Mouse (Mus musculus) embryonic facial prominence, embryonic 13.5 days (tissue): ENCODE measurements at regions not wholly inside any gene's neighbourhood (a gene's known extent, or its start where the extent isn't known, plus 50 kb on each side); places are given as distances from the start of the nearest gene placed in this dataset.
A peak's percentile ranks its signal among the peaks of the same experiment; 100 is the strongest.
"Not testable (repeated sequence)": the region's sequence is repeated elsewhere in the genome, so short reads cannot be mapped to it uniquely, and the experiment has no call there.

Experiments
- ATAC-seq: fragments of 200-750 bp; cut with Nextera tagmentation; 2 replicates; pipeline ENCODE4 v1.8.0; 2017; ENCODE audit warnings: low read depth; ENCODE audit not compliant: insufficient number of reproducible peaks, insufficient read depth, low FRiP score, low TSS enrichment
- H3K27ac ChIP-seq: fragments of 300-500 bp; sonication (generic); 2 replicates; pipeline ENCODE4 v1.5.1; 2015; ENCODE audit warnings: moderate library complexity, mild to moderate bottlenecking, inconsistent platforms
- H3K27me3 ChIP-seq: fragments of 300-500 bp; sonication (generic); 2 replicates; pipeline ENCODE4 v1.6.1; 2015; ENCODE audit warnings: mild to moderate bottlenecking, inconsistent platforms
- H3K36me3 ChIP-seq: fragments of 300-500 bp; sonication (generic); 2 replicates; pipeline ENCODE4 v1.6.1; 2015; ENCODE audit warnings: mild to moderate bottlenecking, inconsistent platforms
- H3K4me1 ChIP-seq: fragments of 300-500 bp; sonication (generic); 2 replicates; pipeline ENCODE4 v1.6.1; 2015; ENCODE audit warnings: inconsistent platforms
- H3K4me2 ChIP-seq: fragments of 300-500 bp; sonication (generic); 2 replicates; pipeline ENCODE4 v1.6.1; 2015; ENCODE audit warnings: moderate library complexity, mild to moderate bottlenecking, inconsistent platforms
- H3K4me3 ChIP-seq: fragments of 300-500 bp; sonication (generic); 2 replicates; pipeline ENCODE4 v1.5.1; 2015; ENCODE audit warnings: mild to moderate bottlenecking, inconsistent platforms
- H3K9ac ChIP-seq: fragments of 300-500 bp; sonication (generic); 2 replicates; pipeline ENCODE4 v1.6.1; 2015; ENCODE audit warnings: mild to moderate bottlenecking, inconsistent platforms
- H3K9me3 ChIP-seq: fragments of 300-500 bp; sonication (generic); 2 replicates; pipeline ENCODE4 v1.6.1; 2016; ENCODE audit warnings: inconsistent platforms
- WGBS: fragments of 180-500 bp; shearing (Covaris S2); methylation state at CpG from one replicate; pipeline ENCODE4 v1.1.7; 2015; ENCODE audit warnings: mixed read lengths; 5-methylcytosine and 5-hydroxymethylcytosine counted together

DNA sequence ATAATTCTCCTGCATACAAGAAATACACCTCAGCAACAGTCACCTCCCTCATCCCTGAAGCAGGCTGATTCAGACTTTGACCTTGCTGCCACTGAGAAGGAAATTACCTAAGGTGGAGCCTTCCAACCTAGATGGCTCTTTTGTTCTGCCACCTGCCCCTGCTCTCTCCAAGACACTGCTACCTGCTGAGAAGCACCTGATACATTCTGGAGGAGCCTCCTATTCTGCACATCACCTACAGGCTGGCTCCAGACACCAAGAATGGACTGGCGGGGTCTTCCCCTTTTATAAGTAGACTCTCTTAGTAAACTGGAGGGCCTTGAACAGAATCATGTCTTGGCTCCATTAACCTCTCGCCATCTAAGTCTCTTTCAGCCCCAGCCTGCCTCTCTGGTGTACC is 1149.5 kb upstream of the 2610301B20Rik start:
- not testable (repeated sequence) for ATAC-seq, H3K27ac ChIP-seq, H3K4me1 ChIP-seq, H3K9me3 ChIP-seq, H3K27me3 ChIP-seq, H3K9ac ChIP-seq, H3K4me3 ChIP-seq, H3K4me2 ChIP-seq, H3K36me3 ChIP-seq
- WGBS = 83% methylated on average over 2 of the region's 2 CpGs

GRCm38 (mm10) chr4:9737691-9738090 is 1136.6 kb upstream of the 2610301B20Rik start:
- WGBS = 82% methylated on average over 4 of the region's 4 CpGs
- no peaks in the 10 kb centered on the region for H3K27me3 ChIP-seq
- ATAC-seq = no peak

DNA sequence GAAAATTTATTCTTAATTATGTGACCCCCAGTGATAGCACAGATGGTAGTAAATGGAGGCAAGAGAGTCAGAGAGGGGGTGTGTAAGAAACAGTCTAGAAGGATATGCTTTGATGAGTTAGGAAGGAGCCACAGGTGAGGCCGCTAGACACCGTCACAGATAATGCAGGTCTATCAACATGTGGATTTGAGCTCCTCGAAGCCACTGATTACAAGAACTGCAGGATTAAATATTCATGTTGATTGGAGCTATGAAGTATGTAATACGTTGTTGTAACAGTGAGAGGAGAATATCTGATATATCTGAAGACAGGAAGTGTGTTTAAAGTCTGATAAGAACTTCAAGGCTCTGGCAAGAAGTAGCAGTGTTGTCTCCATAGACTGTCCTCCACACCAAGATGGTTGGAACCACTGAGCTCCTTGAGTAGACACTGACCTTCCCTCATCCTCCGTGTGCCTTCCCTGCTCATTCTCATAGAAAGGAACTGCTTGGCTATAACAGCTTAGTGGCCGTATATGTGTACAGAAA is 1126.8 kb upstream of the 2610301B20Rik start:
- WGBS = 85% methylated on average over 6 of the region's 6 CpGs
- Histone ChIP-seq H3K9me3 (no peaks in the 10 kb centered on the region), H3K9ac (no peak overlapping the region), H3K36me3 (no peaks in the 10 kb centered on the region), H3K27me3 (no peaks in the 10 kb centered on the region), H3K4me2 (no peak overlapping the region), H3K4me3 (no peak overlapping the region), H3K4me1 (no peaks in the 10 kb centered on the region), H3K27ac (no peak overlapping the region)
- no peak for ATAC-seq

More at GRCm38 (mm10) chr4:9737691-9738090, 1136.6 kb upstream of the 2610301B20Rik start:
- H3K27ac ChIP-seq = no peak overlapping the region
- no peaks in the 10 kb centered on the region for H3K9me3 ChIP-seq
- H3K4me1 ChIP-seq = no peaks in the 10 kb centered on the region
- no peak overlapping the region for H3K4me2 ChIP-seq
- H3K9ac ChIP-seq = no peak overlapping the region
- H3K36me3 ChIP-seq = no peaks in the 10 kb centered on the region
- no peak overlapping the region for H3K4me3 ChIP-seq

- H3K9me3 ChIP-seq = no peaks in the 10 kb centered on the region
- no peaks in the 10 kb centered on the region for H3K4me1 ChIP-seq
- H3K27me3 ChIP-seq = no peaks in the 10 kb centered on the region
- WGBS = 78% methylated on average over 2 of the region's 2 CpGs
- no peak overlapping the region for H3K27ac ChIP-seq
- H3K4me3 ChIP-seq = no peak overlapping the region
- no peak overlapping the region for H3K4me2 ChIP-seq
- no peak for ATAC-seq
- no peak overlapping the region for H3K9ac ChIP-seq
- no peaks in the 10 kb centered on the region for H3K36me3 ChIP-seq
Measured at GRCm38 (mm10) chr4:9748110-9748509, 1126.2 kb upstream of the 2610301B20Rik start.

- Histone ChIP-seq H3K9me3 (no peaks in the 10 kb centered on the region), H3K9ac (no peak overlapping the region), H3K4me1 (no peaks in the 10 kb centered on the region), H3K27me3 (no peaks in the 10 kb centered on the region), H3K4me3 (no peak overlapping the region), H3K4me2 (no peak overlapping the region), H3K27ac (no peak overlapping the region), H3K36me3 (no peaks in the 10 kb centered on the region)
- ATAC-seq = no peak
- WGBS = 86% methylated on average over 3 of the region's 3 CpGs
Measured at GRCm38 (mm10) chr4:9749877-9750276, 1124.4 kb upstream of the 2610301B20Rik start.

- H3K27me3 ChIP-seq = no peaks in the 10 kb centered on the region
- H3K4me1 ChIP-seq = no peaks in the 10 kb centered on the region
- H3K4me3 ChIP-seq = no peak overlapping the region
- 57% methylated on average over 4 of the region's 4 CpGs for WGBS
- no peak overlapping the region for H3K27ac ChIP-seq
- ATAC-seq = no peak
- no peaks in the 10 kb centered on the region for H3K36me3 ChIP-seq
- H3K9me3 ChIP-seq = no peaks in the 10 kb centered on the region
- H3K9ac ChIP-seq = no peak overlapping the region
- H3K4me2 ChIP-seq = no peak overlapping the region
Measured at GRCm38 (mm10) chr4:9750404-9750803, 1123.9 kb upstream of the 2610301B20Rik start.

GRCm38 (mm10) chr4:9763321-9763720 is 1111.0 kb upstream of the 2610301B20Rik start:
- Histone ChIP-seq H3K9ac (no peak overlapping the region), H3K9me3 (no peaks in the 10 kb centered on the region), H3K27ac (no peak overlapping the region), H3K4me2 (no peak overlapping the region), H3K27me3 (no peaks in the 10 kb centered on the region), H3K36me3 (no peaks in the 10 kb centered on the region), H3K4me3 (no peak overlapping the region), H3K4me1 (no peaks in the 10 kb centered on the region)
- ATAC-seq = no peak
- WGBS = 54% methylated on average over 1 of the region's 1 CpGs

- 53% methylated on average over 9 of the region's 9 CpGs for WGBS
- peak overlapping the region; percentile 84 for H3K4me2 ChIP-seq
- no peak overlapping the region for H3K27ac ChIP-seq
- no peaks in the 10 kb centered on the region for H3K36me3 ChIP-seq
- H3K9me3 ChIP-seq = no peaks in the 10 kb centered on the region
- H3K9ac ChIP-seq = no peak overlapping the region
- no peaks in the 10 kb centered on the region for H3K27me3 ChIP-seq
- H3K4me3 ChIP-seq = peak overlapping the region; percentile 60
- H3K4me1 ChIP-seq = no peaks in the 10 kb centered on the region
- no peak for ATAC-seq
Measured at GRCm38 (mm10) chr4:9769633-9770205, 1104.6 kb upstream of the 2610301B20Rik start.

- H3K4me2 ChIP-seq = peak overlapping the region; percentile 84
- peak overlapping the region; percentile 77 for H3K27ac ChIP-seq
- H3K4me1 ChIP-seq = no peaks in the 10 kb centered on the region
- no peaks in the 10 kb centered on the region for H3K9me3 ChIP-seq
- peak overlapping the region; percentile 82 for H3K9ac ChIP-seq
- no peaks in the 10 kb centered on the region for H3K36me3 ChIP-seq
- no peaks in the 10 kb centered on the region for H3K27me3 ChIP-seq
- peak overlapping the region; percentile 60 for H3K4me3 ChIP-seq
- ATAC-seq = peak; percentile 65
- WGBS = 1% methylated on average over 38 of the region's 38 CpGs
Measured at GRCm38 (mm10) chr4:9770372-9771102, 1103.8 kb upstream of the 2610301B20Rik start.

DNA sequence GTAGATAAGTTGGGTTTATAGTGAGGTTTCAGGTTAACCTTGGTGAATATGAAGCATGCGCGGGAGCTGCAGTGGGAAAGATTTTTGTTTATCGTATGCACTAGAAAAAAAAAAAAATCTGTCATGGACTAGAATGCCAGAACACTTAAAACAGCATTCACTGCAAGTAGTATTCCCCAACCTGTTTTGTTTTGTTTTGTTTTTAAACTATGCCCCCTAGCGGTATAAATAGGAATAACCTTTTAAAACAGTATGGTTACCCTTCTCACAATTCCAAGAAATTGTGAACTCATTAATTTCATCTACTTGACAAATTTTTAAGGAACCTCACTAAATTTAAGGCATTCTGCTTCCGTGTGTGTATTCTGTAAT is 1103.2 kb upstream of the 2610301B20Rik start:
- no peaks in the 10 kb centered on the region for H3K27me3 ChIP-seq
- H3K9me3 ChIP-seq = no peaks in the 10 kb centered on the region
- H3K4me1 ChIP-seq = no peaks in the 10 kb centered on the region
- WGBS = under 1% methylated on average over 5 of the region's 5 CpGs
- H3K27ac ChIP-seq = peak overlapping the region; percentile 77
- H3K36me3 ChIP-seq = no peaks in the 10 kb centered on the region
- no peak for ATAC-seq
- H3K4me3 ChIP-seq = peak overlapping the region; percentile 60
- peak overlapping the region; percentile 84 for H3K4me2 ChIP-seq
- H3K9ac ChIP-seq = peak overlapping the region; percentile 82

GRCm38 (mm10) chr4:9778391-9778790 is 1095.9 kb upstream of the 2610301B20Rik start:
- no peaks in the 10 kb centered on the region for H3K9me3 ChIP-seq
- no peak overlapping the region for H3K4me3 ChIP-seq
- no peaks in the 10 kb centered on the region for H3K27me3 ChIP-seq
- no peak for ATAC-seq
- H3K36me3 ChIP-seq = no peaks in the 10 kb centered on the region
- H3K27ac ChIP-seq = no peak overlapping the region
- no peak overlapping the region for H3K9ac ChIP-seq
- 89% methylated on average over 8 of the region's 8 CpGs for WGBS
- H3K4me2 ChIP-seq = no peak overlapping the region
- no peaks in the 10 kb centered on the region for H3K4me1 ChIP-seq

DNA sequence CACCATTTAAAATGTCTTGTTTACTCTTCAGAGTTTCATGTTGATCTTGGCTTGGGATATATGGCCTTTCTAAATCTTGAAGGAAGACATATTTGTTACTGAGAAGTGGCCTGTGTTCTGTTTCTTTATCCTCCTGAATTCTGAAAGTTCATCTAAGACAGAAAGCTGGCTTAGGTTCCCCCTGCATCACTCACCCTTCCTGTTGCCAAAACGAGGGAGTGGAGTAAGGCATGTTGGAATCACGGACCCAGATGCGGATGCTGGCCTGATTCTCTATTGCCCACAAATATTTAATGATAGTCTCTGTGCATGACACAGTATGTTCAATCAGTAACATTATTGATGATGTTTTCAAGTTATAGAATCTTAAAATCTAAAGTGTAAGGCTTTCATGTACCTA is 1094.7 kb upstream of the 2610301B20Rik start:
- H3K4me2 ChIP-seq = no peak overlapping the region
- no peaks in the 10 kb centered on the region for H3K9me3 ChIP-seq
- H3K4me3 ChIP-seq = no peak overlapping the region
- no peaks in the 10 kb centered on the region for H3K36me3 ChIP-seq
- H3K27ac ChIP-seq = no peak overlapping the region
- H3K27me3 ChIP-seq = no peaks in the 10 kb centered on the region
- H3K4me1 ChIP-seq = no peaks in the 10 kb centered on the region
- H3K9ac ChIP-seq = no peak overlapping the region
- ATAC-seq = no peak
- WGBS = 82% methylated on average over 3 of the region's 3 CpGs
